Mouse (Mus musculus): ENCODE data around the gene Mbd3.

The Mbd3 gene

DNA sequence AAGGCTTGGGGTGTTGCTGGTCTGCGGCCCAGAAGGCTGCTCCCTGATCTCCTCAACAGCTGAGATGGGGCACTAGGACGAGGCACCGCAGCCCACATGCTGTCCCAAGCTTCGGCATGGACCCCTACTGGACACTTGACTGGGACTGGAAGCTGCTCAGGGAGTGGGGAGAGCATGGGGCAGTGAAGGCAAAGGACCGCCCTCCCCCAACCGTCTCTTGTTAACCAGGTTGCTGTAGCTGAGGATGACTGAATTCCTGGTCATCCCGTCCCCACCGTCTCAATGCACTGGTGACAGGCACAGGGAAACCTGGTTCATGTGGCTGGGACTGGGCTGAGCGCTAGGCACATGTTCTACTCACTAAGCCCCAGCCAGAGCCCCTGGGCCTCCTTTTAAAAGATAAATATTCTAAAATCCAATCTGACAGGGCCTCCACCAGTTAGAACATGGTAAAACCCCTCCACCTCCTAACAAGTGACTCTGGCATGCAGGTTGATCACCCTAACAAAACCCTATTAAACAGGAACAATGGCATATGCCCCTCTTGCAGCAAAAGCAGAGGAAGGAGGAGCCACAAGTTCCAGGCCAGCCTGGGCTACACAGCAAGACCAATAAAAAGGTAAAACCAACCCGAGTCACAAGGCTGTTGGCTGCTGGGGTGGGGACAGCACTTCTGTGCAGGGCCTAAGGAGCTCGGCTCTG lies 2.4 kb downstream of the Mbd3 start:
- no peak for DNase-seq (ENCODE audit: low read depth, low spot score)

DNA sequence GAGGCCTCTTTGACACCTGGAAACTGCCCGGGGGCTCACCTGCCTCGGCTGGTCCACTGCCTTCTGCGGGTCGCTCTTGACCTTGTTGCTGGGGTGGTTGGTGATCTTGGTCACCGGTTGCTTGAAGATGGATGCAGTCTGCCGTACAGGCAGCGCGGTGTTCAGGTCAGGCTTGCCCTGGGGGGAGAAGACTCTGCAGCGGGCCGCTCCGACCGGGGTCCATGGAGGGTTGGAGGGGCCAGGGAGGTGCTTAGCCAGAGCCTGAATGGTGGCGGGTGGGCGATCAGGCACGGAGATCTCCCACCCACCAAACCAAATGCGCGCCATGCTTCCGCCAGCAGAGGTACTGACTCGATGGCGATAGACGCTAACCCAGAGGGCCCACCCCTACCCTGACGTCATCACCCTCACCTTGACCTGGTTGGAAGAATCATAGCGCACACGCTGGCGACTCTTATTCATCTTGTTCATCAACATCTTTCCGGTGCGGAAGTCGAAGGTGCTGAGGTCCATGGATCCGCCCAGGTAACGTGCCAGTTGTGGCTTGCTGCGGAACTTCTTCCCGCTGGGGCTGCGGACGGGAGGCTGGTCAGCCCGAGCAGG lies 4.2 kb downstream of the Mbd3 start:
- DNase-seq (ENCODE audit: low read depth, low spot score) = no peak

DNA sequence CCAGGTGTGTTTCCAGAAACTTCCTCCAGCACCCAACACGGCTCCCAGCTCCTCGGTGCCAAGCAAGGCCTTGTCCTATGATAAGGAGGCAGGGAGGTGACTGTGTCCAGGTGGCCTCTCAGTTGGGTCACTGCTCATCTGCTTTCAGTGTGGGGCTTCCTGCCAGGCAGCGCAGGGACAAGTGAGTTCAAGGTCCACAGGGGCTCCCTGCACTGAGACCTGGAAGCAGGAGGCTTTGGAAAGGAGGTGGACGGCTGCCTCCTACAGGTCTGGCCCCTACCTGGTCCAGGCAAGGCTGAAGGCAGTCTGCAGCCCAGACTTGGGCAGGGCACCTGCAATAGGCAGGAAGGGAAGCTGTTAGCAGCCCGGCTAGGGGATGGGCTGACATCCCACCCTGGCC lies 6.7 kb downstream of the Mbd3 start:
- DNase-seq (ENCODE audit: low read depth, low spot score) = no peak

DNA sequence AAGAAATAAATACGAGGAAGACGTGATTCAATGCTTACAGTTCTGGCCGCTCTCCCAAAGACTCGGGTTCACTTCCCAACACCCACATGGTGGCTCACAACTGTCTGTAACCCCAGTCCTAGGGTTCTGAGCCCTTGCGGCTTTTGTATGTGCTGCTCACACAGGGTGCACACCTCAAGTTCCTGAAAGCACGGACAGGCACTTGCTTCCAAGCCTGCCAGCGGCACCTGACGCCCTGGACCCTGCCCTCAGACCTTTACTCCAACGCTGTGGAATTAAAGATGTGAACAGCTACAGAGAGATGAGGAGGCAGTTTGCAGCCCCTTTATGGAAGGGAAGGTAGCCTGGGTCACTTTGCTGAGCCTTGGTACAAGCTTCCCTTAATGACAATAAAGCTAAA lies 8.7 kb downstream of the Mbd3 start:
- no peak for DNase-seq (ENCODE audit: low read depth, low spot score)

DNA sequence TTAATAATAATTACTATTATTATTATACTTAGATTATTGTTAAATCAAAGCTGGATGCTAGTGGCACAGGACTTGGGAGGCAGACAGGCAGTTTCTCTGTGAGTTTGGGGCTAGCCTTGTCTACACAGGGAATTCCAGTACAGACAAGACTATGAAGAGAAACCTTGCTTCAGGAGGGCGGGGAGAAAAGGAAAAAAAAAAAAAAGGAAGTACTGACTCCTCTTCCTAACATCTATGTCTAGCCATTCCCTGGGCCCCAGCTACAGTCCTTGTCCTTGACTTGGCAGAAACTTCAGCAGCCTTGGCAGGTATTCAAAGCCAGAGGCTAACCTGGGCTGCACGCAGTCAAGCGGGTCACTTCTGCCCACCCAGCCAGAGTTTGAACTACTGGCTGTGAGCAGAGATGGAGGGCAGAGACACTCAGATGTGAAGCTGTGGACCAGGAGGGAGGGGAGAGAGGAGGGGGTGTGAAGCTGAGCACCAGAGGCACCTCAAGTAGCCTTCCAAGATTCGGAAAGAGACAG lies 10.1 kb downstream of the Mbd3 start:
- no peak for DNase-seq (ENCODE audit: low read depth, low spot score)

DNA sequence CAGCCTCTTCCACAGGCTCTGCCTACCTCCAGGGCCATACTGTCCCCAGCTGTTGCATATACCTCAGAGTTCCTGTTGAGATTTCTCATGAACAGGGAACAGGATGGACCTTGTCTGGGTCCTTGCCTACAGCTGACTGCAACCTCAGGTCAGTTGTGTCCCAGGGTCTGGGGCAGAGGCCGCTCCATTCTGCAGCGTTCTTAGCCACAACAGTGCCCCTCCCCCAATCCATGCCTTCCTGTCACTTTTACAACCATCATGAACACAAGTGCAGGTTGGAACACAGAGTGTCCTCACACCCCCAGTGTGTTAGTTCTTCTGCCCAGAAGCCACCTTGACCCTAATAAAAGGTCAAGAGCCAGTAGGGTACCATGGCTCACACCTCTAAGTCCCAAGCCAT lies 10.6 kb downstream of the Mbd3 start:
- no peak for DNase-seq (ENCODE audit: low read depth, low spot score)

DNA sequence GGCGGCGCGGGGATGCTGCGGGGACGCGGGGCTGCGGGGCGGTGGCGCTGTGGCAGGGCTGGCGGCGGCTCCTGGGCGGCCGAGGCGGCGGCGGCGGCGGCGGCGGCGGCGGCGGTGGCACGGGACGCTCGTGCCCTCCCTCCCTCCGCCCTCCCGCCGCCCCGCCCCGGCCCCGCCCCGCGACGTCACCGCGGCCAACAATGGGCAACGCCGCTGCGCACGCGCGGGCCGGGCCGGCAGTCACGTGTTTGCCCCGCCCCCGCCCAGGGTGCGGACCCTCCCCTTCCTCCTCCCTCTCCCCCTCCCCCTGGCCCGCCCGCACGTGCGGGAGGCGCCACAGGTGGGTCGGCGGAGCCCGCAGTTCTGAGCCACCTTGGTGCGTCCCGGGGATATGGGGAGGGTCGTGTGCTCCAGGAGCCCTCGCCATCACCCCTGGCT lies 11.8 kb downstream of the Mbd3 start, which contains the start of gene Mex3d:
Gene Mex3d (minus strand): TSS at position 138 of the 438 bp plus-strand sequence.
- DNase-seq (ENCODE audit: low read depth, low spot score) = peak; percentile 84

DNA sequence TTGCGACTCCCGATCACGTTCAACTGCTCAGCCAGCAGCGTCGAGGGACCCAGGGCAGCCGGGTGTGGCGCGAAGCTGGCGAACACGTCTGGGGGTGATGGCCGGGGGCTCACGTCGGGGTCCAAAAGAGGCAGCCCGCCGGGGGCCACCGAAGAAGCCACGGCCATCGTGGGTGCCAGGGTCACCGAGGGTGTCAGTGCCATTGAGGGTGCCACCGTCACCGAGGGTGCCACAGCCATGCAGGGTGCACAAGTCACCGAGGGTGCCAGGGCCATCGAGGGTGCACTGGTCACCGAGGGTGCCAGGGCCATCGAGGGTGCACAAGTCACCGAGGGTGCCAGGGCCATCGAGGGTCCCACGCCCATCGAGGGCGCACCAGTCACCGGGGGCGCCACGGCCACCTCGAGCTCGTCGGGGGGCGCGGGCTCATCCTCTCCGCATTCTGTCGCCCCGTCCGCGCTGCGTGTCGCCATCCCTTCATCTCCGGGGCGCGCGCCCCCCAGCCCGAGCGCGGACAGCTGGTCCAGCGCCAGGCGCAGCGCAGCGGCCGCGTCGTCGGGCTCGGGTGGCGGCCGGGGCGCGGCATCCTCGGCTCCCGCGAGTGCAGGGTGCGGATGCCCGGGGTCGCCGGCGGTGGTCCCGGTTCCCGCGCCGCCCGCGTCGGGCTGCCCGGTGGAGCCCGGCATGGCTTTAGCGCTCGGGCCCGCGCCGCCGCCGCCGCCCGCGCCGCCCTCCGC lies 12.4 kb downstream of the Mbd3 start:
- DNase-seq (ENCODE audit: low read depth, low spot score) = no peak

DNA sequence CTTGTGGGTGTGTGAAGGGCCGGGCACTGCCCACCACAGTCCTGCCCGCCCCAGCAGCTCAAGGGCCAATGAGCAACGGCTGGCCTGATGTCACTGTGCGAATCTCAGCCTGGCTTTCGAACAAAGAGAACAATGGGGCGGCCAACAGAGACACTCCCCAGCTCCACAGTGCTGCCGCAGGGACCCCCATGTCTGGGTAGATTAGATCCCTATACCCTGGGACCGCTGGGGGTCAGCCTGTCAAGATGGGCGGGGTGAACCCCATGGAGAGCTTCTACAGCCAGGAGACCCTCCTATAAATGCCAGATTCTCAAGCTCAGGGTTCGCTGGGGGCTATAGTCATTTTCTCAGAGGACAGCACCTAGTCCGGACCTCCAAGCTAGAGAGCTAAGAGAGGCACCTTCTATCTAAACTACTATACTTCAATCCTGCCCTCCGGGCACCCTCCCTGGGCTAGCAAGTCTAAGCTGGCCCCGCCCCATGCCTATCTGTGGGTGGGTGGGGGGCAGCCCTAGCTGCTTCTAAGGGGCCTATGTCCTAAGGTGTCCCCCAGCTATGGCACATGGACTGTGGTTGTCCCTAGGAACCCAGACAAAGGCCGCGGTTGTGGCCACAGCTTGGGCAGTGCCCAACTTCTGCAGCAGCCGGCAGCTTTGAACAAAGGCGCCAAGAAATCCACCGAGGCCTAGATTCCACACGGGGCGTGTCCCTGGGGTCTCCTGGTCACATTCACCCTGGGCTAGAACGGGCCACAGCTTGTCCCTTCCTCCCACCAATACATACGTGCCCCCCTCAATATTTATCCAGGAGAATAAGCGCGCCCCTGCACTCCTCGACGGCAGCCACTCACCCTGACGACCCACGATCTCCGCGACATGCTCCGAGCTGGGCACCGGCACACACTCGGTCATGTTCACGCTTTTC lies 13.3 kb downstream of the Mbd3 start:
- DNase-seq (ENCODE audit: low read depth, low spot score) = no peak

DNA sequence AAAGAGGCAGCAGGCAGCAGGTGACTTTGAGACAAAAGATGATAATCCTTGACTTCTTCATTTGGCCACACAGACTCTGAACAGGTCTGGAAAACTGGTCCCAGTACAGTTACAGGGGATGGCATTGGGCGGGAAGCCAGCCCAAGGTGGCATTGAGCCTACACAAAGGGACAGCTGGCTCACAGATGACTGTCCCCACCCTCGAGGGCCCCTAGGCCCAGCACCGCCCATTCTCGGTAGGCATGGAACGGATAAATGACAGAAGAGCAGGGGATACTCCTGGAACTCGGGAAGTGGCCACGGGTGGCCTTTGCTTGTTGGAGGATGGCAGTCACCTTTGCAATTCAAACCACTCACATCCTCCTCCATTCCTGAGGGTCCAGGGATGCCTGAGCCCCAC lies 14.0 kb downstream of the Mbd3 start:
- DNase-seq (ENCODE audit: low read depth, low spot score) = no peak

DNA sequence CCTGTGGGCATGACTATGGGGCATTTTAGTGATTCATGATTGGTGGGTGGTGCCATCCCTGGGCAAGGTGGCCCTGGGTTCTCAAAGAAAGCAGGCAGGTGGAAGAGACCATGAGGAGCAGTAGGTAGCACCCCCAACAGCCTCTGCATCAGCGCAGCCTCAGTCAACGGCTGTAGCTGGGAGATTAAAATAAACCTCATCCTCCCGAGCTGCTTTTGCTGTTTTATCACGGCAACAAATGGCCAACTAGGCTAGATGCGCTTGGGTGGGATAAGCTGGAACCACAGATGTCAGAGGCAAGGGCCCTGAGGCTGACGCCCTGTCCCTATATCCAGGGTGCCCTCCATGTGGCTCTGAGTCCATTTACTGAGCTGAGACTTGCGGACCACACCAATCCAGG lies 14.6 kb downstream of the Mbd3 start:
- DNase-seq (ENCODE audit: low read depth, low spot score) = no peak

DNA sequence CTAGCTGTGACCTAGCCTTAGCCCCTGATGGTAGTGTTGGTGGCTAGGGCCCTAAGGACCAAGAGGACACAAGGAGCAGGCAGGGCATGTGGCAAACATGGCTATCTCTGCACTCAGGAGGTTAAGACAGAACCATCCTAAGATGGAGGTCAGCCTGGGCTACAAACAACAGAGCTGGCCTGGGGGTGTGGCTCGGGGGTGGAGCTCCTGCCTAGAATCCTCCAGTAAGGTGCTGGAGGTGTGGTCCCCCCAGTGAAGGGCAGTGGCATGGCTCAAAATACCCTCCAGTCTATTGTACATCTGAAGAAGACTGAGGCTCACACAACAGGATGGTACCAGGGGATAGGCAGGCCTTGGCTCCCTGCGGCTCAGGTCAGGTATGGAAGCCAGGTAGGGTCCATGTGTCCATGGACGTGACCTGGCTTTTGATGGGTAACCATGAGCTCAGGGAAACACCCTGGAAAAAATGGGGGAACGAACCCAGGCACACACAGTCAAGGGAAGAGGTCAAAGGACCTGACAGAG lies 15.2 kb downstream of the Mbd3 start:
- no peak for DNase-seq (ENCODE audit: low read depth, low spot score)

DNA sequence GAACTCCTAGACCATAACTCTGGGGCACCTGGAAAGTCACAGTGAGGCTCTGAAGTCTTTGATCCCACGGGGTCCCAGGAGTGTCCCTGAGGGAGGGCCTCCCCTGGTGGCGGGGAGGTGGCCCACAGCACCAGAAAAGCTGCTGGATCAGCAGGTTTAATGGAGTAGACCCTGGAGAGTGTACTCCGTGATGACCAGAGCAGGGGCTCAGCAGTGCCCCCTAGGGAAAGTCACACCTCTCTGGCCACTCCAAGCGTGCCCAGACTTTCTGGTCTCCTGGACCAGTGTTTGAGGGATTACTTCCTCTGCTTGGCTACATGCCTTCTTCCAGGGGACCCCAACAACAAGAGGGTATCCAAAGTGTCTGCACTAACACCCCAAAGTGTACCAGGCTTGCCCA lies 15.9 kb downstream of the Mbd3 start:
- DNase-seq (ENCODE audit: low read depth, low spot score) = no peak

DNA sequence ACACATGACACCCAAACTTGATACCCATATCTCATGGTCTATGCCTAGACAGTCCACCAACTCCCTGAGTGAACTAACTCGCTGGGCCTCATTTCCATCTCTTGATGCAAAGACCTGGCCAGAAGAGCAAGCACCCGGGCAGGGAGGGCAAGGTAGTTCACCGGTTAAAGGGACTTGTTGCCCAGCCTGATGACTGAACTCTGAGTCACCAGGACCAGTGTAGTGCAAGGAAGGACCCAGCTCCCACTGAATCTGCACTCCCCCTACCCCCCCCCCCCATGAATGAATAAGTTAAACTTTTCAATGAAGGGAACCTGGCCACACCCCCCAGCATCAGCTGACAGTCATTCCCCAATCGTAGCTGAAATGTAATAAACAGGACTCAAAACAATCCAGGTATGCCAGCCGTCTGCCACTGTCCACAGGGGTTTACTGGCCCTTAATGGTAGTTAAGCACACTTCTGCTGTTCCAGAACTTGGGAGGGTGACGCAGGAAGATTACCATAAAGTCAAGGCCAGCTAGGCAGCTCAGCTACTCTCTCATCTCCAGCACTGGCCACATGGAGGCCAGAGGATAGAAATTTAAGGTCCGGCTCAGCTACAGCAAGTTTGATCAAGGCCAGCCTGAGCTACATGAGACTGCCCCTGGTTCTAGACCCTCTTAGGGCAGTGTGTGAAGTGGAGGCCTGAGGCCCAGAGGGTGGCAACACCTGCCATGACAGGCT lies 16.5 kb downstream of the Mbd3 start:
- no peak for DNase-seq (ENCODE audit: low read depth, low spot score)

DNA sequence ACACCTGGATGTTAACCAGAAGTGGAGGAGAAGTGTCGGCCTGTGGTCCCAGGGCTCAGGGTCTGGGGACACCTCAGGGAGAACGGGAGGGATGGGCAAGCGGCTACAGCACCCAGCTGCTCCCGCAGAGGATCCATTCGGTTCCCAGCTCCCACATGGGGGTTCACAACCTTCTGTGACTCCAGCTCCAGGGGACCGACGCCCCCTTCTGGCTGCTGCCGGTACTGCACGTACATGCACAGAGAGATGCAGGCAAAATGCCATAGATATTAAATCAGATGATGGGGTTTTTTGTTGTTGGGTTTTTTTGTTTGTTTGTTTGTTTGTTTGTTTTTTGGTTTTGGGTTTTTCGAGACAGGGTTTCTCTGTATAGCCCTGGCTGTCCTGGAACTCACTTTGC lies 21.6 kb downstream of the Mbd3 start:
- DNase-seq (ENCODE audit: low read depth, low spot score) = no peak

DNA sequence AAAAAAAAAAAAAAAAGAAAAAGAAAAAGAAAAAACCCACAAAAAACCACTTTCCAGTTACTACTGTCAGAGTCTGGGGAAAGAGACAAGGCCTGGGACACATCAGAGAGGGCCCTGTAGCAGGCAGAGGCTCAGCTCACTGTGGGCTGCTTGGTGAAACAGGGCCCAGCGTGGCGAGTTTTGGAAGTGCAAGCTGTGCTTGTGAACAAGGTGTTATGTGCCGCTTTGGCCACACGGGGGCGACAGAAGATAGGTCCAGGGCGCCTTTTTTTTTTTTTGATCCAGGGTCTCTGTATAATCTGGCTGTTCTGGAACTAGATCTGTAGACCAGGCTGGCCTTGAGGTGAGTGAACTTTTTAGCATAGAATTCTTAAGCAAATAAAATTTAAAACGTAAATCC lies 23.2 kb downstream of the Mbd3 start:
- DNase-seq (ENCODE audit: low read depth, low spot score) = peak; percentile 95

DNA sequence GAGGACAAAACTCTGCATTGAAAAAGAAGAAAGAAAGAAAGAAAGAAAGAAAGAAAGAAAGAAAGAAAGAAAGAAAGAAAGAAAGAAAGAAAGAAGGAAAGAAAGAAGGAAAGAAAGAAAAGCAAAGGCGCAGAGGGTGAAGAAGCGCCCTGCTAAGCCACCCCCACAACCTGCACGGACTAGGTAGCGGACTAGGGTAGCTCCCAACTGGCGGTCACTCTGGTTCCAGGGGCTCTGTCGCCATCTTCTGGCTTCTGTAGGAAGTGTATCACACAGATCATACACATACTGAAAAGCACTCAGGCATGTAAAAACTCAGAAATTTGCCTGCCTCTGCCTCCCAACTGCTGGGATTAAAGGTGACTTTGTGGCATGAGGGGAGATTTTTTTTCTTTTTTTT lies 25.3 kb downstream of the Mbd3 start:
- DNase-seq (ENCODE audit: low read depth, low spot score) = peak; percentile 71

DNA sequence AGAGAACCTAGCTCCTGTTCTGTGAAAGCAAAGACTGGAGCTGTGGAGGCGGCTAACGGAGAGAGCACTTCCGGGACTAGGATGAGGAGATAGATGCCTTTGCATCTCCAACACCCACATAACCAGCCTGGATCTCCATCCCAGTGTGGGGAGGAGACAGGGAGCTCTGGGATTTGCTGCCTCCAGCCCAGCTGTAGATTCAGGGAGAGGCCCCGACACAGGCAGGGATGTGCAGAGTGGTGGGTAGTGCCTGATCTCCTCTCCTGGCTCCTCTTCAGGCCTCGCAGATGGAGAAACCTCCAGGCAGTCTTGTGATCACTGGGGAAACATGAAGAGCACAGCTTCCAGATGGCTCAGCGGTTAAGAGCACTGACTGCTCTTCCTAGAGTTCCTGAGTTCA lies 26.6 kb downstream of the Mbd3 start:
- no peak for DNase-seq (ENCODE audit: low read depth, low spot score)

DNA sequence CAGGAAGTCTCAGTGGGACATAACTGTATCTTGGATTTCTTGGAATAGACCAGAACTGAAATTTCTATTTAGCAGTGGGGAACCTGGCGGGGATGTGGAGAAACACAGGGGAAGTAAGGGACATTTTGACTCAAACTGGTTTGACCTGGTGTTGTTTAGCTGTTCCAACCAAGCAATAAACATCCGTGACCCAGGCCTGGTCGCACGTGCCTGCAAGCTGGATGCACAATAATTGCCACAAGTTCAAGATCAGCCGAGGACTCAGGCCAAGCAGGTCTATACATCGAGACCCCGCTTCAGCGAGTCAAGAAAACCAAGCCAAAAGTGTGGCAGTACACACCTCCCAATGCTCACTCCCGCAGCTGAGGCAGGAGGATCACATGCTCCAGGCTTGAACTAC lies 27.4 kb downstream of the Mbd3 start:
- DNase-seq (ENCODE audit: low read depth, low spot score) = no peak

DNA sequence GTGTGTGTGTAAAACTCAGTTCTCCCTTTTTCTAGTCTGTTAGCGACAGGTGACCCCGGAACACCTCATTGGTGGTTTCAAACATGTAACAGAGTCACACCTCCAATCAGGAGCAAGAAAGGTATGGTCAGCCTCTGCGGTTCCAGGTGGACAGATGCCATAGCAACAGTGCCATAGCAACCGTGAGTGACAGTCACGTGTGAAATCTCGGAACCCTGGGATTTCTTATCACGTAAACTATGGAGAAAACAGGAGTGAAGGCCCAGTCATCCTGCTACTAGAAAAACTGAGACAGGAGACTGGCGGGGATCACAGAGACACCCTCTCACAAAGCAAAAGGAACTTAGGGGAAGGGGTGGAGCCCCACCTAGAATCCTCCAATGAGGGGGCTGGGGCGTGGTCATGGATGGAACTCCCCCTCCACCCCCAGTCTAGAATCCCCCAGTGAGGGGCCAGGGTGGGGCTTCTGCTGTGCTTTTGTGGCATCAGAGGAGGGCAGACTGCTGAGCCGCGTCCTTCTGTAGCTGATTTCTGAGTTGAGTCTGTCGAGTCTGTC lies 27.9 kb downstream of the Mbd3 start:
- peak; percentile 72 for DNase-seq (ENCODE audit: low read depth, low spot score)
